Mouse (Mus musculus) heart, postnatal 0 days (tissue): ENCODE results near the gene Plk5. TPM values are rescaled to one million over a fixed set of nuclear protein-coding genes. Genes with fewer than 3 reads are reported as not detected.

Source experiments
- ATAC-seq: fragments of 200-750 bp; cut with Nextera tagmentation; 2 replicates; pipeline ENCODE4 v1.8.0; 2017; ENCODE audit warnings: low read depth, moderate number of reproducible peaks, moderate library complexity; ENCODE audit not compliant: insufficient read depth
- DNase-seq: peaks from one replicate; pipeline ENCODE4 v3.0.0-alpha.2; 2016; ENCODE audit warnings: low spot score
- H3K27ac ChIP-seq: fragments of 300-500 bp; sonication (generic); 2 replicates; pipeline ENCODE4 v1.5.1; 2014; ENCODE audit warnings: low read depth, mild to moderate bottlenecking
- H3K27me3 ChIP-seq: fragments of 300-500 bp; sonication (generic); 2 replicates; pipeline ENCODE4 v1.6.1; 2014; ENCODE audit warnings: low read length, mixed read lengths; ENCODE audit not compliant: control insufficient read depth, insufficient read depth
- H3K36me3 ChIP-seq: fragments of 300-500 bp; sonication (generic); replicated peaks from 2 replicates; pipeline ENCODE4 v1.6.1; 2014; ENCODE audit warnings: low read length, mixed read lengths; ENCODE audit not compliant: control insufficient read depth, insufficient read depth
- H3K4me1 ChIP-seq: fragments of 300-500 bp; sonication (generic); 2 replicates; pipeline ENCODE4 v1.6.1; 2014; ENCODE audit warnings: antibody characterized with exemption; ENCODE audit not compliant: control insufficient read depth, insufficient read depth
- H3K4me2 ChIP-seq: fragments of 300-500 bp; sonication (generic); 2 replicates; pipeline ENCODE4 v1.6.1; 2014; ENCODE audit warnings: low read depth, mild to moderate bottlenecking, low read length, moderate library complexity
- H3K4me3 ChIP-seq: fragments of 300-500 bp; sonication (generic); 2 replicates; pipeline ENCODE4 v1.5.1; 2014; ENCODE audit warnings: low read depth, low read length
- H3K9ac ChIP-seq: fragments of 300-500 bp; sonication (generic); replicated peaks from 2 replicates; pipeline ENCODE4 v1.6.1; 2014; ENCODE audit warnings: low read depth, low read length, mixed read lengths
- H3K9me3 ChIP-seq: fragments of 300-500 bp; sonication (generic); replicated peaks from 2 replicates; pipeline ENCODE4 v1.6.1; 2016; ENCODE audit warnings: low read length; ENCODE audit not compliant: control insufficient read depth
- CTCF ChIP-seq: IDR thresholded peaks from 2 replicates; pipeline ENCODE4 v1.5.1; 2016; ENCODE audit warnings: antibody characterized with exemption, control low read depth, low read depth
- EP300 ChIP-seq: IDR thresholded peaks from 2 replicates; pipeline ENCODE4 v1.6.1; 2016; ENCODE audit warnings: antibody characterized with exemption, low read depth
- WGBS: fragments of 180-500 bp; shearing (Covaris S2); extraction: QIAGEN DNeasy Blood & Tissue Kit; methylation state at CpG from one replicate; pipeline ENCODE4 v1.1.7; 2014; 5-methylcytosine and 5-hydroxymethylcytosine counted together
- polyA plus RNA-seq: library from polyadenylated mRNA; unstranded; fragments of >200 nt; fragmentation: Nextera tagmentation; extraction: Ambion mirVana; gene quantifications from 2 replicates; pipeline ENCODE4 v1.2.1, GENCODE M21; 2015
- total RNA-seq: library from RNA; depleted of rRNA; stranded (reverse); fragments of >200 nt; gene quantifications from 2 replicates; pipeline ENCODE4 v1.2.3, GENCODE M21; 2014; ENCODE audit warnings: low replicate concordance

The Plk5 gene
- total and polyA plus RNA-seq, 2 experiments from 2014 or later = 0.05 to 1.7 TPM

DNA sequence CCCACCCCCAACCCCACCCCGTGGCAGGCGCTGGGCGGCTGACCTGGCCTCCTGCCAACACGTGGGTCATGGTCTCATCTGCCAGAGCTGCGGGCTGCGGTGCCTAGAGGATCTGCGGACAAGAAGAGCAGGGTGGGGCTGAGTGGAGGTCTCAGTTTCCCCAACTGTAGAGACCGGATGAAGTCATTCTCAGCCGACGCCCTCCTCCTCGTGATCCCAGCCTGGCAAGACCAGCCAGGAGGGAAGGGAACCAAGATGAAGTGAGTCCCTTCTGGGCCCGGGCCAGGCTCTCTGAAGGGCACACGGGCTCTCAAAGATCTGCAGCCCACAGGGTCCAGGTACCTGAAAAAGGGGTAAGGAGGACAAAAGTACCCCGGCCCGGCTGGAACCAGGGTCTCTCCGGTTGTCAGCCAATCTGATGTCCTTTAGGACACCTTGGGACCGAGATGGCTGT is 8.7 kb upstream of the Plk5 start:
- WGBS = 7% methylated on average over 17 of the region's 17 CpGs
- ATAC-seq (no peak), DNase-seq (peak; percentile 5)
- TF ChIP-seq EP300 (no peak), CTCF (no peak)
- H3K36me3 ChIP-seq = no peaks in the 10 kb centered on the region
- peak overlapping the region; percentile 62 for H3K9ac ChIP-seq
- peaks cover 33% of the 10 kb centered on the region for H3K4me1 ChIP-seq
- H3K27me3 ChIP-seq = peaks cover 63% of the 10 kb centered on the region
- peak overlapping the region; percentile 85 for H3K4me2 ChIP-seq
- H3K9me3 ChIP-seq = no peaks in the 10 kb centered on the region
- H3K27ac ChIP-seq = peak overlapping the region; percentile 46
- peak overlapping the region; percentile 59 for H3K4me3 ChIP-seq

DNA sequence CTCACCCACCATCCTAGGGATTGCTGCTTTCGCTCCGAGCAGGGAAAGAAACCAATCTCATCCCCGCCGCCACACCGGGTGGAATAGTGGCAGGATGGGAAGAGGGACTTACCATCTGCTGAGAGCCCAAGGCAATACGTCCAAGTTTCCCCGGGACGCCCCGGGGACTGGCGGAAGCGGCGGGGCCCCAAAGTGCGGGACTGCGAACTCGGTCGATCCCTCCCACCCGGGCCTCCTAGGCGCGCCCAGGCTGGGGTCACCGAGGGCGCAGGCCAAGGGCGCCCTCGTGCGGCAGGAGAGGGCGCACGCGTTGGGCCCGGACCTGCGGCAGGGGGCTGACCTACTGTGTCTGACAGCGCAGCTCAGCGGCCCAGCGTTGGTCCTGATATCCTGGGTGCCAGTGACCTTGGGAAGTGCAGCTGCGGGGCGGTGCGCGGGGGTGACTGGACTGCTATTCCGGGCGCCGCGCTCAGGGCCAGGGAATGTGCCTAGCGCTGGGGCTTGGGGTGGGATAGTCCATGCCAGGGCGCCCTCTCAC is 7.9 kb upstream of the Plk5 start, which contains the start of gene Adamtsl5:
Gene Adamtsl5, minus strand, starts transcription at position 169 of the 538 bp plus-strand sequence.
- peak within 1 kb of the TSS; percentile 59 for H3K4me3 ChIP-seq
- H3K4me2 ChIP-seq = peak within 1 kb of the TSS; percentile 85
- ATAC-seq (peak; percentile 79), DNase-seq (peak; percentile 63)
- H3K27me3 ChIP-seq = peaks cover 65% of the 10 kb centered on the region
- peak within 1 kb of the TSS; percentile 62 for H3K9ac ChIP-seq
- TF ChIP-seq EP300 (no peak), CTCF (peak; percentile 62)
- H3K4me1 ChIP-seq = peaks cover 30% of the 10 kb centered on the region
- under 1% methylated on average over 34 of the region's 42 CpGs for WGBS
- H3K27ac ChIP-seq = peak within 1 kb of the TSS; percentile 46
- no peaks in the 10 kb centered on the region for H3K36me3 ChIP-seq
- H3K9me3 ChIP-seq = no peaks in the 10 kb centered on the region

DNA sequence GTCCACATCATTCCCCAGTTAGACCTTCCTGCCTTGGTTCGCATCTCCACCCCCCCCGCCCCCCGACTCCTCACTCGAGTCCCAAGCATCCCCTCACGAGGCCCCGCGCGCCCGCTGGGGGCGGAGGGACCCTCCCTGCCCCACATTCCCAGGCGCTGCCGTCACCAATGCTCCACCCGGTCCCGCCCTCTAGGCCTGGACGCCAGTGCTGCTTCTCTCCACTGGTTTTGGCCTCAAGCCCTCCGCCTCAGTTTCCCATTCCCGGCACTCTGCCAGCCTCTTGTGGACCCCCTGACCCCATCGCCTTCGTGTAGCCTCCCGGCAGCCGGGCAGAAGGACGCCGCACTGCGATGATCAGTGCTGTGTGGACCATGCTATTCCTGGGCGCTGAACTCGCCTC is 7.3 kb upstream of the Plk5 start:
- H3K36me3 ChIP-seq = no peaks in the 10 kb centered on the region
- peaks cover 64% of the 10 kb centered on the region for H3K27me3 ChIP-seq
- ATAC-seq = peak; percentile 7; the same call in 1 of the 2 replicates
- WGBS = 16% methylated on average over 26 of the region's 26 CpGs
- no peaks in the 10 kb centered on the region for H3K9me3 ChIP-seq
- H3K9ac ChIP-seq = no peak overlapping the region; the same call in 1 of the 2 replicates
- H3K4me1 ChIP-seq = peaks cover 30% of the 10 kb centered on the region
- H3K4me3 ChIP-seq = peak overlapping the region; percentile 59
- DNase-seq = no peak
- TF ChIP-seq EP300 = no peak
- no peak for TF ChIP-seq CTCF
- H3K27ac ChIP-seq = peak overlapping the region; percentile 46; the same call in 1 of the 2 replicates
- H3K4me2 ChIP-seq = peak overlapping the region; percentile 85

DNA sequence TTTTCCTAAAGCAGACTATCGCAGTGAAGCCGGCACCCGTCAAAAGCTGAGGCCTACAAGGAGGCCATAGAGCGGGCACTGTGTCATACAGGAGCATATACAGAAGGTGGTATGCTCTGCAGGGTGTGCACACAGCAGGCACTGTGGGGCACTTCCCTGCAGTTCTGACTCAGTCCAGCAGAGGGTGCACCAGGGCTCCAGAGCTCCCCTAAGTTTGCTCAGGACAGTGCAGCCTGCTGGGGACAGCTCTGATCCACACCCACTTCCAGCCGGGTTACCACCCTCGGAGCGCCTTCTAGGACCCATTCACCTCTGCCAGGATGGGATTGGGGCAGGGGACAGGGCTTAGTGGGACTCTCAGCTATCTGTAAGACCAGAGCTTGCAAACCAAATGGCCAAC is 6.0 kb upstream of the Plk5 start:
- DNase-seq = peak; percentile 80
- Histone ChIP-seq H3K9ac (no peak overlapping the region), H3K27me3 (peaks cover 68% of the 10 kb centered on the region), H3K4me1 (peaks cover 17% of the 10 kb centered on the region), H3K4me2 (no peak overlapping the region), H3K4me3 (no peak overlapping the region), H3K36me3 (no peaks in the 10 kb centered on the region), H3K27ac (no peak overlapping the region), H3K9me3 (no peaks in the 10 kb centered on the region)
- WGBS = 3% methylated on average over 7 of the region's 7 CpGs
- ATAC-seq = peak; percentile 71
- TF ChIP-seq CTCF (peak; percentile 94), EP300 (no peak)

DNA sequence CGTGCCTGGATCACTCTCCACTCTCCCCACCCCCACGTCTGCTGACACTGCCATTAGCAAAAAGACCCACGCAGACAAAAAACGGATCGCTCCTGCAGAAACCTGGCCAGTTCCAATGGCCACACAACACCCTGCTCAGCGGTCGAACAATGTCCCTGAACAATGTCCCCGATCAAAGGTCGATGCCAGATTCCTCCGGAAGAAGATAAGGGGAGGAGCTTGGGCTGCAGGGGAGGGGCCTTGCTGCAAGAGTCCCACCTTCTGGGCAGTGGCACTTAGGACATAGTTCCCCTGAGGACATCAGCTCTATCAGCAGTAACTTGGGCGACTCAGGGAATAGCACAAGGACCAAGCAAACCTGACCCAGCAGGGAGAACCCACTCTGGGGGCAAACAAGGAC is 4.4 kb upstream of the Plk5 start:
- no peak for TF ChIP-seq CTCF
- TF ChIP-seq EP300 = no peak
- Histone ChIP-seq H3K27me3 (peaks cover 77% of the 10 kb centered on the region), H3K36me3 (no peaks in the 10 kb centered on the region), H3K27ac (no peak overlapping the region), H3K4me1 (peaks cover 17% of the 10 kb centered on the region), H3K4me3 (no peak overlapping the region), H3K9me3 (no peaks in the 10 kb centered on the region), H3K4me2 (no peak overlapping the region), H3K9ac (no peak overlapping the region)
- no peak for ATAC-seq
- no peak for DNase-seq
- WGBS = 27% methylated on average over 11 of the region's 11 CpGs

DNA sequence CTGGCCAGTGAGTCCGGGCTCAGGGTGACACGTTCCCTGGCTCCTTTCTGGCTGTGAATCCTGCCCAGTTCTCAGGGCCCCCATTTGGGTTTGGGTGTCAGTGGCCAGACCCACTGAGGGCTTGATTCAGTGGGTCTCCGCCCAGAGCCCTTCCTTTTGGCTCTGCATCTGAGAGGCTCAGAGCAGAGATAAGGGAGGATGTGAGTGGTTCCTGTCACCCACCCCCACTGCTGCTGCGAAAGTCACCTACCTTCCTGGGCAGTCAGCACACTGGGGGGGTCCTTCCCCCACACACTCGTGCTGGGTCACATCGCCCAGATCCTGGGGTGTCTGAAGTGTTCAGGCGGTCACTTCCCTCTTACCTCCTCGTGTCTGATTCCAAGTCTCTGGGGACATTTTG is 3.5 kb upstream of the Plk5 start:
- no peak overlapping the region for H3K4me3 ChIP-seq

More for the DNA sequence above, 3.5 kb upstream of the Plk5 start:
- TF ChIP-seq EP300 = no peak
- no peak for TF ChIP-seq CTCF
- Histone ChIP-seq H3K9ac (no peak overlapping the region), H3K36me3 (no peaks in the 10 kb centered on the region), H3K4me2 (no peak overlapping the region), H3K4me1 (peaks cover 12% of the 10 kb centered on the region), H3K9me3 (no peaks in the 10 kb centered on the region), H3K27ac (no peak overlapping the region), H3K27me3 (peaks cover 81% of the 10 kb centered on the region)
- no peak for DNase-seq
- no peak for ATAC-seq
- WGBS = 33% methylated on average over 8 of the region's 8 CpGs
